Mouse (Mus musculus) liver, embryonic 11.5 days (tissue): ENCODE data around the gene Efna1. TPM values are rescaled to one million over a fixed set of nuclear protein-coding genes. Genes with fewer than 3 reads are reported as not detected.

Experiments used
- ATAC-seq: fragments of 200-750 bp; cut with Nextera tagmentation; replicated peaks from 2 replicates; pipeline ENCODE4 v1.8.0; 2017; ENCODE audit warnings: moderate number of reproducible peaks, mild to moderate bottlenecking, moderate TSS enrichment, moderate library complexity; ENCODE audit not compliant: low FRiP score
- DNase-seq: peaks from one replicate; pipeline ENCODE4 v3.0.0-alpha.2; 2017; ENCODE audit warnings: low spot score
- H3K27ac ChIP-seq: fragments of 300-500 bp; sonication (generic); 2 replicates; pipeline ENCODE4 v1.5.1; 2014; ENCODE audit warnings: mild to moderate bottlenecking, low read depth, low read length, control low read depth
- H3K27me3 ChIP-seq: fragments of 300-500 bp; sonication (generic); replicated peaks from 2 replicates; pipeline ENCODE4 v1.6.1; 2014; ENCODE audit warnings: low read length, mixed read lengths; ENCODE audit not compliant: control insufficient read depth, insufficient read depth
- H3K36me3 ChIP-seq: fragments of 300-500 bp; sonication (generic); 2 replicates; pipeline ENCODE4 v1.6.1; 2014; ENCODE audit warnings: mild to moderate bottlenecking, low read length, moderate library complexity, mixed read lengths; ENCODE audit not compliant: control insufficient read depth, insufficient read depth
- H3K4me1 ChIP-seq: fragments of 300-500 bp; sonication (generic); replicated peaks from 2 replicates; pipeline ENCODE4 v1.6.1; 2014; ENCODE audit warnings: low read length, mixed read lengths; ENCODE audit not compliant: control insufficient read depth, insufficient read depth
- H3K4me2 ChIP-seq: fragments of 300-500 bp; sonication (generic); 2 replicates; pipeline ENCODE4 v1.6.1; 2014; ENCODE audit warnings: mild to moderate bottlenecking, control low read depth, moderate library complexity
- H3K4me3 ChIP-seq: fragments of 300-500 bp; sonication (generic); 2 replicates; pipeline ENCODE4 v1.5.1; 2014; ENCODE audit warnings: low read depth, low read length, control low read depth
- H3K9ac ChIP-seq: fragments of 300-500 bp; sonication (generic); 2 replicates; pipeline ENCODE4 v1.6.1; 2014; ENCODE audit warnings: low read depth, low read length, control low read depth
- H3K9me3 ChIP-seq: fragments of 300-500 bp; sonication (generic); 2 replicates; pipeline ENCODE4 v1.6.1; 2016; ENCODE audit warnings: low read length, inconsistent platforms, mixed read lengths; ENCODE audit not compliant: control insufficient read depth
- WGBS: fragments of 180-500 bp; shearing (Covaris S2); extraction: QIAGEN DNeasy Blood & Tissue Kit; methylation state at CpG from one replicate; pipeline ENCODE4 v1.1.7; 2014; 5-methylcytosine and 5-hydroxymethylcytosine counted together
- microRNA counts: library from miRNA; unstranded; fragments of <30 nt; microRNA quantifications from one replicate; lab custom pipeline; 2015
- microRNA-seq: library from miRNA; unstranded; fragments of <30 nt; microRNA quantifications from one replicate; pipeline ENCODE4, GENCODE M21; 2017; ENCODE audit warnings: borderline number of aligned reads
- polyA plus RNA-seq: library from polyadenylated mRNA; unstranded; fragments of >200 nt; fragmentation: Nextera tagmentation; extraction: Ambion mirVana; gene quantifications from 2 replicates; pipeline ENCODE4 v1.2.1, GENCODE M21; 2014

The Efna1 gene
- polyA plus RNA-seq, 1 experiment from 2014 or later: 11.8 TPM

GRCm38 (mm10) chr3:89224796-89225195, 56.1 kb downstream of the Efna1 start:
- WGBS: 71% methylated on average over 11 of the region's 11 CpGs
- ATAC-seq: no peak
- H3K4me2 ChIP-seq: no peak overlapping the region
- H3K4me3 ChIP-seq: no peak overlapping the region
- H3K27me3 ChIP-seq: peaks cover 37% of the 10 kb centered on the region
- H3K36me3 ChIP-seq: no peaks in the 10 kb centered on the region
- no peaks in the 10 kb centered on the region for H3K9me3 ChIP-seq
- DNase-seq: no peak
- peaks cover 27% of the 10 kb centered on the region for H3K4me1 ChIP-seq
- H3K9ac ChIP-seq: no peak overlapping the region
- no peak overlapping the region for H3K27ac ChIP-seq

MicroRNAs encoded within 50 kb of the gene (microRNA counts, 519-probe panel; counts per million panel counts)
- not detected for microRNA mmu-miR-92b (lab: Ali Mortazavi, UCI)

Small RNA genes lying within 50 kb of the gene (microRNA-seq; reads per million reads assigned to microRNA genes)
- gene Mir92b: 242 reads per million, percentile 58 among the genes with 10 or more reads in this experiment

Other genes starting within 250 kb of the Efna1 start
- gene Rusc1, start 187.8 kb downstream of the Efna1 start, polyA plus RNA-seq: 11.3 and 11.7 TPM in 2 replicates
- gene Gm43738, start 180.0 kb downstream of the Efna1 start, polyA plus RNA-seq: 0.14 TPM in 1 of 2 replicates, not detected in the other
- 284 and 300 TPM in 2 replicates for gene Fdps, start 179.2 kb downstream of the Efna1 start, polyA plus RNA-seq
- 117 and 144 TPM in 2 replicates for gene Pklr, start 145.0 kb downstream of the Efna1 start, polyA plus RNA-seq
- 1.2 and 1.6 TPM in 2 replicates for gene Hcn3, start 120.9 kb downstream of the Efna1 start, polyA plus RNA-seq
- 18.8 and 22.8 TPM in 2 replicates for gene Clk2, start 116.3 kb downstream of the Efna1 start, polyA plus RNA-seq
- gene Scamp3, start 103.7 kb downstream of the Efna1 start, polyA plus RNA-seq: 110 and 116 TPM in 2 replicates
- 12.7 and 13.5 TPM in 2 replicates for gene Fam189b, start 98.0 kb downstream of the Efna1 start, polyA plus RNA-seq
- gene Gba, start 78.2 kb downstream of the Efna1 start, polyA plus RNA-seq: 38.5 and 42.1 TPM in 2 replicates
- 3.2 and 5.9 TPM in 2 replicates for gene Thbs3, start 66.0 kb downstream of the Efna1 start, polyA plus RNA-seq
- 219 and 241 TPM in 2 replicates for gene Mtx1, start 54.1 kb downstream of the Efna1 start, polyA plus RNA-seq
- 0.30 and 0.62 TPM in 2 replicates for gene Muc1, start 52.1 kb downstream of the Efna1 start, polyA plus RNA-seq
- gene Krtcap2, start 35.2 kb downstream of the Efna1 start, polyA plus RNA-seq: 246 and 251 TPM in 2 replicates
- 0.97 and 1.7 TPM in 2 replicates for gene Trim46, start 34.8 kb downstream of the Efna1 start, polyA plus RNA-seq
- 106 and 118 TPM in 2 replicates for gene Dpm3, start 21.8 kb downstream of the Efna1 start, polyA plus RNA-seq
- gene Slc50a1, start 10.6 kb downstream of the Efna1 start, polyA plus RNA-seq: 25.3 and 31.5 TPM in 2 replicates
- 2.1 and 3.9 TPM in 2 replicates for gene Efna3, start 41.8 kb upstream of the Efna1 start, polyA plus RNA-seq
- 6.5 and 6.9 TPM in 2 replicates for gene Efna4, start 56.9 kb upstream of the Efna1 start, polyA plus RNA-seq
- 19.5 and 23.2 TPM in 2 replicates for gene Adam15, start 68.9 kb upstream of the Efna1 start, polyA plus RNA-seq
- gene Dcst2, start 80.8 kb upstream of the Efna1 start, polyA plus RNA-seq: 0.10 TPM in 1 of 2 replicates, not detected in the other
- not detected in 2 replicates for gene Dcst1, start 84.1 kb upstream of the Efna1 start, polyA plus RNA-seq
- 1.5 and 2.1 TPM in 2 replicates for gene Zbtb7b, start 113.6 kb upstream of the Efna1 start, polyA plus RNA-seq
- gene Lenep, start 121.7 kb upstream of the Efna1 start, polyA plus RNA-seq: not detected in 2 replicates
- 34.3 and 37.8 TPM in 2 replicates for gene Flad1, start 130.7 kb upstream of the Efna1 start, polyA plus RNA-seq
- 498 and 502 TPM in 2 replicates for gene Cks1b, start 137.2 kb upstream of the Efna1 start, polyA plus RNA-seq
- 72.8 and 75.6 TPM in 2 replicates for gene Shc1, start 137.3 kb upstream of the Efna1 start, polyA plus RNA-seq
- gene Pygo2, start 149.1 kb upstream of the Efna1 start, polyA plus RNA-seq: 35.5 and 37.7 TPM in 2 replicates
- 8.3 and 8.7 TPM in 2 replicates for gene Pbxip1, start 155.6 kb upstream of the Efna1 start, polyA plus RNA-seq
- 58.0 and 58.3 TPM in 2 replicates for gene Pmvk, start 173.4 kb upstream of the Efna1 start, polyA plus RNA-seq
- gene Kcnn3, start 239.0 kb upstream of the Efna1 start, polyA plus RNA-seq: 0.19 and 0.45 TPM in 2 replicates